Mouse (Mus musculus): Measurements from ENCODE around the gene Wwc1. TPM values are rescaled to one million over a fixed set of nuclear protein-coding genes. Genes with fewer than 3 reads are reported as not detected.
"Not testable (repeated sequence)": the region's sequence is repeated elsewhere in the genome, so short reads cannot be mapped to it uniquely, and the experiment has no call there.

Wwc1 gene
- polyA plus RNA-seq, 1 experiment from 2014 or later = 8.5 TPM

DNA sequence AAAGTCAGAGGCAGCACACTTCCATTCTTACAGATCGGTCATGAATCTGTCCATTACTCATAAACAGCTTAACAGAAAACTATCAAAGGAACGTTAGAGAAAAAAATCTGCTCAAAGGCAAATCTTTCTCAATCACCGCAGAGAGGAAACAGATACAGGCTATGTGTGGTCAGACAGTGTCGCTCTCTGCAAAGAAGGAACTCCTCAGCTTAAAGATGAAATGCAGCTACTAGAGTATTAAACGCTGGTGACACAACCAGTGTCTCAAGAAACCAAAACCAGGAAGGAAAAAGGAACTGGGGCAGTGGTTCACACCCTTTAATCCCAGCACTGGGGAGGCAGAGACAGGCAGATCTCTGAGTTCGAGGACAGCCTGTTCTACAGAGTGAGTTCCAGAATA is 152.6 kb downstream of the Wwc1 start:
- Histone ChIP-seq H3K4me2 (no peak overlapping the region), H3K4me3 (ENCODE audit: low read depth, low read length) (no peak overlapping the region), H3K9ac (ENCODE audit: low read length) (no peak overlapping the region), H3K36me3 (ENCODE audit: control insufficient read depth, insufficient read depth, low read length) (peaks cover 28% of the 10 kb centered on the region), H3K27me3 (ENCODE audit: control insufficient read depth, insufficient read depth, low read length) (no peaks in the 10 kb centered on the region), H3K4me1 (ENCODE audit: control insufficient read depth, insufficient read depth, low read length) (no peaks in the 10 kb centered on the region), H3K27ac (ENCODE audit: low read depth, low read length) (no peak overlapping the region), H3K9me3 (ENCODE audit: control insufficient read depth, low read length) (no peaks in the 10 kb centered on the region)
- no peak for DNase-seq (ENCODE audit: low spot score, missing footprints)
- ATAC-seq (ENCODE audit: low FRiP score) = no peak
- 94% methylated on average over 6 of the region's 6 CpGs for WGBS

DNA sequence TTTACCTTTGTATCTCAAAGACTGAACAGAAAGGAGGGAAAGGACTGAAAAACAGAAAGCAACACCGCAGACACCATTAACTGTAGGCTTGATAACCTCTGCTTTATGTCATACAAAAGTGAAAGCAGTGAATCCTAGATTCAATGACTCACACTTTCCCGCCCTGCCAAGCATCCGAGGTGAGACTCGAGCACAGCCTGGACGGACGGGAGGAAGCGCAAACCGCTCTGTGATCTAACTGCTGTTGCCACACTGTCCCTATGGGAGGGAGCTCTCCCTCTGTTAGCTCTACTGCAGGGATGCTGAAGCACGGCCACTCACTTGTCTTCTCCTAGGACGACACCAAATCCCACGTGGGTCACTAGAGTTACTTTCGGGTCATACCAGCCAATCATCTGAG is 164.0 kb downstream of the Wwc1 start:
- DNase-seq (ENCODE audit: low spot score, missing footprints) = no peak
- peaks cover 30% of the 10 kb centered on the region for H3K36me3 ChIP-seq (ENCODE audit: control insufficient read depth, insufficient read depth, low read length)
- no peak for ATAC-seq (ENCODE audit: low FRiP score)
- H3K9ac ChIP-seq (ENCODE audit: low read length) = no peak overlapping the region
- H3K4me1 ChIP-seq (ENCODE audit: control insufficient read depth, insufficient read depth, low read length) = no peaks in the 10 kb centered on the region
- H3K4me3 ChIP-seq (ENCODE audit: low read depth, low read length) = no peak overlapping the region
- H3K27me3 ChIP-seq (ENCODE audit: control insufficient read depth, insufficient read depth, low read length) = no peaks in the 10 kb centered on the region
- no peak overlapping the region for H3K27ac ChIP-seq (ENCODE audit: low read depth, low read length)
- 92% methylated on average over 12 of the region's 12 CpGs for WGBS
- H3K4me2 ChIP-seq = no peak overlapping the region
- no peaks in the 10 kb centered on the region for H3K9me3 ChIP-seq (ENCODE audit: control insufficient read depth, low read length)

DNA sequence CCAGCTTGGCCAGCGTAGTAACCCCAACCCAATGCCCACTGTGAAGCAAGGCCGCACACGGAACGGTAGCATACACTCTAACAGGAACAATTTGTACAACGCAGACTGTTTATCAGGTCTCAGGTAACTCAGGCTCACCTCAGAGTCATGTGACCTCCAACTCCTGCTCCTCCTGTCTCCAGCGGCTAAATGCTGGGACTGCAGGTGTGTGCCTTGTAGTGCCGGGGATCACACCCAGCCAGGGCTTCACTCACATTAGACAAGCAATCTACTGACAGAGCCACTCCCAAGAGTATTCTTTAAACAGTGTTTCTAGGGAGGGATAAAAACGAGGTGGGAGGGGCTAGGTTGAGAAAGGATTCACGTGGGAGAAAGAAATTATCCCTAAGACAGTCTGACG is 168.9 kb downstream of the Wwc1 start:
- no peaks in the 10 kb centered on the region for H3K9me3 ChIP-seq (ENCODE audit: control insufficient read depth, low read length)
- H3K27me3 ChIP-seq (ENCODE audit: control insufficient read depth, insufficient read depth, low read length) = no peaks in the 10 kb centered on the region
- ATAC-seq (ENCODE audit: low FRiP score) = no peak
- no peak overlapping the region for H3K4me2 ChIP-seq
- H3K4me3 ChIP-seq (ENCODE audit: low read depth, low read length) = no peak overlapping the region
- peaks cover 31% of the 10 kb centered on the region for H3K36me3 ChIP-seq (ENCODE audit: control insufficient read depth, insufficient read depth, low read length)
- 90% methylated on average over 10 of the region's 10 CpGs for WGBS
- no peak overlapping the region for H3K27ac ChIP-seq (ENCODE audit: low read depth, low read length)
- no peak for DNase-seq (ENCODE audit: low spot score, missing footprints)
- H3K9ac ChIP-seq (ENCODE audit: low read length) = no peak overlapping the region
- no peaks in the 10 kb centered on the region for H3K4me1 ChIP-seq (ENCODE audit: control insufficient read depth, insufficient read depth, low read length)

DNA sequence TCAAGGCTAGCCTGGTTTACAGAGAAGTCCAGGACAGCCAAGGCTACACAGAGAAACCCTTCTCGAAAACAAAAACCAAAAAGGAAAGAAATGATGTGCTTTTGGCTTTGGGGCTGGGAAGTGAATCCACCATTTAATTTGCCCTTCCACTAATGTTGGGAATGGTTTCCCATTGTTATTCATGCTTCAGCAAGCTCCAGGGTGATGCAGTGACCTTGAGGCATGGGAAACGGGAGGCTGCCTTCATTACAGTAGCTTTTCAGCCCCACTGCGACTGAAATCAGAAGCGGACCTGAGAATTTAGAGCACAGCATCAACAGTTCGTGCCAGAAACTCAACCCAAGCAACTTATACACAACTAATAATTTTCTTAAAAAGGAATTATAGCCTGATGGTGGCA is 179.0 kb downstream of the Wwc1 start:
- Histone ChIP-seq H3K27ac (ENCODE audit: low read depth, low read length) (no peak overlapping the region), H3K9me3 (ENCODE audit: control insufficient read depth, low read length) (no peaks in the 10 kb centered on the region), H3K27me3 (ENCODE audit: control insufficient read depth, insufficient read depth, low read length) (peaks cover 30% of the 10 kb centered on the region), H3K4me3 (ENCODE audit: low read depth, low read length) (no peak overlapping the region), H3K36me3 (ENCODE audit: control insufficient read depth, insufficient read depth, low read length) (no peaks in the 10 kb centered on the region), H3K4me2 (no peak overlapping the region), H3K4me1 (ENCODE audit: control insufficient read depth, insufficient read depth, low read length) (peaks cover 5% of the 10 kb centered on the region), H3K9ac (ENCODE audit: low read length) (no peak overlapping the region)
- WGBS = 77% methylated on average over 5 of the region's 5 CpGs
- no peak for ATAC-seq (ENCODE audit: low FRiP score)
- no peak for DNase-seq (ENCODE audit: low spot score, missing footprints)

DNA sequence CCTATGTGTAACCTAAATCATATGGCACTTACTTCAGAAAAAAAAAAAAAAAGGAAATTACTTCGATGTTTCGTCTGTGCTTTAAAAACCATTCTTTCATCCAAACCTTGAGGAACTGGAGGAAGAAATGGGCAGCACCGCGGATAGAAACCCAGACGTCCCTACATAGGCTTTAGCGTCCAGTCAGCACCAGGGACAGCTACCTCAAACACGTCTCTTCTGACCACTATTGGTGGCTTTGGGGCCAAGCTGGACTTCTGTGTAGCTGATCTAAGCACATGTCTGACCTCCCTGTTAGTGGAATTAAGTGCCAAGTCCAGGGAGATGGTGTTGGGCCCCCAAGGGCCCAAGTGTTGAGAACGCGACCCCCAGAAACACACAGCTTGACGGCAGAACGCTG is 181.5 kb downstream of the Wwc1 start, which contains the start of gene Fbll1:
Gene Fbll1 (minus strand): TSS at position 11 of the 400 bp plus-strand sequence.
- Histone ChIP-seq H3K27me3 (ENCODE audit: control insufficient read depth, insufficient read depth, low read length) (peaks cover 32% of the 10 kb centered on the region), H3K4me2 (peak within 1 kb of the TSS; percentile 86), H3K9me3 (ENCODE audit: control insufficient read depth, low read length) (no peaks in the 10 kb centered on the region), H3K36me3 (ENCODE audit: control insufficient read depth, insufficient read depth, low read length) (no peaks in the 10 kb centered on the region), H3K9ac (ENCODE audit: low read length) (peak within 1 kb of the TSS; percentile 61), H3K4me3 (ENCODE audit: low read depth, low read length) (peak within 1 kb of the TSS; percentile 65), H3K27ac (ENCODE audit: low read depth, low read length) (no peak within 1 kb of the TSS; the same call in 1 of the 2 replicates), H3K4me1 (ENCODE audit: control insufficient read depth, insufficient read depth, low read length) (peaks cover 5% of the 10 kb centered on the region)
- DNase-seq (ENCODE audit: low spot score, missing footprints) (peak; percentile 94), ATAC-seq (ENCODE audit: low FRiP score) (peak; percentile 47)
- WGBS = 10% methylated on average over 11 of the region's 11 CpGs

DNA sequence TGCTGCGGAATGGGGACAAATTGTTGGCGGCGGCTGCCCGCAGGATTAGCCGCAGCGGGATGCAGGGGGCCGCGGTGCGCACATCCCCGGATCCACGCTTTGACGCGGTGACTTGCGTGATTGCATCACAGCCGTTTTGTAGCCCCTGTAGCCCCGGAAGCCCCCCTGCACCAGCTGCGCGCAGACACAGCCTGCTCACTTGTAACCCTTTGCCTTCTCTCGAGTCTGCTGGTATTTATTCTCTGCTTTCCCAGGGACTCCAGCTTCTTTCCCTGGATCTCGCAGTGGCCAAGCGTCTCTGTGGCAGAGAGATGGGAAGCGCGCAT is 181.9 kb downstream of the Wwc1 start:
- no peaks in the 10 kb centered on the region for H3K36me3 ChIP-seq (ENCODE audit: control insufficient read depth, insufficient read depth, low read length)
- H3K27ac ChIP-seq (ENCODE audit: low read depth, low read length) = no peak overlapping the region; the same call in 1 of the 2 replicates
- WGBS = 2% methylated on average over 23 of the region's 23 CpGs
- no peaks in the 10 kb centered on the region for H3K9me3 ChIP-seq (ENCODE audit: control insufficient read depth, low read length)
- ATAC-seq (ENCODE audit: low FRiP score) (peak; percentile 89), DNase-seq (ENCODE audit: low spot score, missing footprints) (peak; percentile 94)
- H3K4me1 ChIP-seq (ENCODE audit: control insufficient read depth, insufficient read depth, low read length) = peaks cover 5% of the 10 kb centered on the region
- H3K27me3 ChIP-seq (ENCODE audit: control insufficient read depth, insufficient read depth, low read length) = peaks cover 32% of the 10 kb centered on the region
- peak overlapping the region; percentile 86 for H3K4me2 ChIP-seq
- H3K9ac ChIP-seq (ENCODE audit: low read length) = peak overlapping the region; percentile 61
- H3K4me3 ChIP-seq (ENCODE audit: low read depth, low read length) = peak overlapping the region; percentile 65

DNA sequence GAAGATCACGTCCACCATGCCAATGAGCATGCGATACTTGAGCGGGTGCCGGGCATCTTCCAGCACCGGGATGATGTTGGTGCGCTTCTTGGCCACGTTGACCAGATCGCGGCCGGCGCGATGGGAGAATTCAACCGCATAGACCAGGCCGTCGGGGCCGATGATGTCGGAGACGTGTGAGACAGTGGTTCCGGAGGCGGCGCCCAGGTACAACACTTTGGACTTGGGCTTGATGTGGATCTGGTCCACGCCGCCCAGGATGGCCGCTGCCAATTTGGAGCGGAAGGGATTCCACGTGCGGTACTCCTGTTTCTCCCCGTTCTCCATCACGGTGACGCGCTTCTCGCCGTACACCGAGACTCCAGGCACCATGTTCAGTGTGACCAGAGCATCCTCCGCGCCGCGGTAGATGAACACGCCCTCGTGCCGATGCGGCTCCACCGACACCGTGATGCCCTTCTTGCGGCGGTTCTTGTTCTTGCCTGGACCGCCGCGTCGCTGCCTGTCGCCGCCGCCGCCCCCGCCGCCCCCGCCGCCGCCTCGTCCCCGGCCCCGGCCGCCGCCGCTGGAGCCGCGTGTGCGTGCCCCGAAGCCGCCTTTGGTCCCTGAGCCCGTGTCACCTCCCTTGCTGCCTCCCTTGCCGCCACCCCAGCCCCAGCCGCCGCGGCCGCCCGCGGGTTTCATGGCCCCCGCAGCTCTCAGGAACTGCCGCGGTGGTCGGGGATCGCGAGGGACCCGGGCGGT is 182.4 kb downstream of the Wwc1 start:
- Histone ChIP-seq H3K4me3 (ENCODE audit: low read depth, low read length) (peak overlapping the region; percentile 65), H3K4me1 (ENCODE audit: control insufficient read depth, insufficient read depth, low read length) (peaks cover 5% of the 10 kb centered on the region), H3K27me3 (ENCODE audit: control insufficient read depth, insufficient read depth, low read length) (peaks cover 32% of the 10 kb centered on the region), H3K4me2 (peak overlapping the region; percentile 86), H3K36me3 (ENCODE audit: control insufficient read depth, insufficient read depth, low read length) (no peaks in the 10 kb centered on the region), H3K9ac (ENCODE audit: low read length) (peak overlapping the region; percentile 61), H3K27ac (ENCODE audit: low read depth, low read length) (no peak overlapping the region; the same call in 1 of the 2 replicates), H3K9me3 (ENCODE audit: control insufficient read depth, low read length) (no peaks in the 10 kb centered on the region)
- WGBS = 3% methylated on average over 86 of the region's 86 CpGs
- ATAC-seq (ENCODE audit: low FRiP score) = peak; percentile 75
- DNase-seq (ENCODE audit: low spot score, missing footprints) = peak; percentile 94

DNA sequence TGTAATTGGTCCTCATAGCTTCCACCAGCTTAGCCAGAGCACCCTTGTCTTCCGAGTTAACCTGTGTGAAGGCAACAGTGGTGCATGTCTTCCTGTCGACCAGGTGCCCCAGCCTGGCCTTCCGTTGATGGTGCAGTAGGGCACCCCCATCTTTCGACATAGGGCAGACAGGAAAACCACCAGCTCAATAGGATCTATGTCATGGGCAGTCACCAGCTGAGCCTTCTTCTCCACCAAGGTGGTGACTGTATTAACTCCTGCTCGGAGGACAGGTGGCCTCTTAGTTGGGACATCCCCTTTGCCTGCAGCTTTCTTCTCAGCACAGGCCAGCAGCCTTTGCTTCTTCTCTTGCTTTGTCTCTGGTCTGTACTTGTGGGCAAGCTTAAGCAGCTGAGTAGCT is 187.5 kb downstream of the Wwc1 start:
- peaks cover 16% of the 10 kb centered on the region for H3K27me3 ChIP-seq (ENCODE audit: control insufficient read depth, insufficient read depth, low read length)
- not testable (repeated sequence) for H3K9ac ChIP-seq (ENCODE audit: low read length); ATAC-seq (ENCODE audit: low FRiP score); H3K4me2 ChIP-seq; DNase-seq (ENCODE audit: low spot score, missing footprints); H3K9me3 ChIP-seq (ENCODE audit: control insufficient read depth, low read length); H3K27ac ChIP-seq (ENCODE audit: low read depth, low read length); H3K4me1 ChIP-seq (ENCODE audit: control insufficient read depth, insufficient read depth, low read length); H3K4me3 ChIP-seq (ENCODE audit: low read depth, low read length); H3K36me3 ChIP-seq (ENCODE audit: control insufficient read depth, insufficient read depth, low read length)
- WGBS = 86% methylated on average over 5 of the region's 5 CpGs

DNA sequence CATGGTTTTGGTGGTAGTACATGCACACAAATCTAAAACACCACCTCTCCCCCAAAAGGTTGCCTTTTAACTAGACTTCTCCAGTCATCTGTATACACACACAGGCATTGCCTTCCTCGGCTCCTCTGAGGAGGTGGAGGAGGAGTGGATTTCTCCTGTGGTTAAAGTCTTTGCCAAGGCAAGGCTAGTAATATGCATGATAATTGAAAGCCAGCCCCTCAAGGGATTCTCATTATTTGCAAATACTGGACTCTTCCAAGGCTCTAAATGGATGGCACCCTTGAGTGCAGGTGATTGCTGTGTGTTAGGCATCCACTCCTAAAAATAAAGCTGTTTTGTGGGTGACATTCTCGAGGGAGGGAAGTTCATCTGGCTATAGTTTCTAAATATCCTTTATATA is 191.9 kb downstream of the Wwc1 start:
- Histone ChIP-seq H3K4me2 (no peak overlapping the region), H3K9me3 (ENCODE audit: control insufficient read depth, low read length) (no peaks in the 10 kb centered on the region; the same call in 1 of the 2 replicates), H3K36me3 (ENCODE audit: control insufficient read depth, insufficient read depth, low read length) (peaks cover 20% of the 10 kb centered on the region), H3K4me1 (ENCODE audit: control insufficient read depth, insufficient read depth, low read length) (no peaks in the 10 kb centered on the region), H3K4me3 (ENCODE audit: low read depth, low read length) (no peak overlapping the region), H3K9ac (ENCODE audit: low read length) (no peak overlapping the region), H3K27ac (ENCODE audit: low read depth, low read length) (no peak overlapping the region), H3K27me3 (ENCODE audit: control insufficient read depth, insufficient read depth, low read length) (no peaks in the 10 kb centered on the region)
- DNase-seq (ENCODE audit: low spot score, missing footprints) = no peak
- WGBS = 62% methylated on average over 2 of the region's 2 CpGs
- no peak for ATAC-seq (ENCODE audit: low FRiP score)

All from midbrain, embryonic 11.5 days (tissue).